ENCODE assay signal across 8 mouse cellular contexts in genomic region chr10:80150226-80151210, GRCm38 (mm10). TPM values are rescaled to one million over a fixed set of nuclear protein-coding genes. Genes with fewer than 3 reads are reported as not detected.
DNase-seq lines count a peak whose midpoint lies in the region; ATAC-seq and TF ChIP-seq lines count a peak whose summit lies in the region.

No protein-coding gene starts in this region.

- no peaks in the 10 kb centered on the region for H3K9me3 ChIP-seq in heart, embryonic 13.5 days
- no peaks in the 10 kb centered on the region for H3K9me3 ChIP-seq in kidney, postnatal 0 days (replicated peaks; ENCODE audit: low read length)

- peak overlapping the region; percentile 100 for H3K9ac ChIP-seq in heart, embryonic 13.5 days
- peak overlapping the region; percentile 98 for H3K9ac ChIP-seq in kidney, postnatal 0 days (ENCODE audit: low read depth, low read length)

- peak overlapping the region; percentile 99 for H3K27ac ChIP-seq in heart, embryonic 13.5 days (replicated peaks)
- H3K27ac ChIP-seq in kidney, postnatal 0 days: peak overlapping the region; percentile 100
- peak overlapping the region; percentile 92 for H3K27ac ChIP-seq in macrophage

- H3K4me1 ChIP-seq in heart, embryonic 13.5 days: peaks cover 66% of the 10 kb centered on the region
- peaks cover 48% of the 10 kb centered on the region for H3K4me1 ChIP-seq in kidney, postnatal 0 days (replicated peaks; ENCODE audit: insufficient read depth, low read length)

- H3K36me3 ChIP-seq in heart, embryonic 13.5 days: peaks cover 72% of the 10 kb centered on the region
- peaks cover 39% of the 10 kb centered on the region for H3K36me3 ChIP-seq in kidney, postnatal 0 days (ENCODE audit: insufficient read depth, low read length)
- peaks cover 24% of the 10 kb centered on the region for H3K36me3 ChIP-seq in macrophage (ENCODE audit: inconsistent target)

- no peak for TF ChIP-seq CTCF in kidney, postnatal 0 days (IDR thresholded peaks at IDR 0.05; ENCODE audit: low read depth)

- H3K4me3 ChIP-seq in heart, embryonic 13.5 days: peak overlapping the region; percentile 95
- peak overlapping the region; percentile 99 for H3K4me3 ChIP-seq in kidney, postnatal 0 days (replicated peaks; ENCODE audit: low read depth, low read length)
- H3K4me3 ChIP-seq in macrophage (ENCODE audit: inconsistent target): peak overlapping the region; percentile 65

- WGBS in heart, embryonic 13.5 days: under 1% methylated on average over 61 of the region's 71 CpGs
- 1% methylated on average over 55 of the region's 71 CpGs for WGBS in kidney, postnatal 0 days
- WGBS in macrophage (ENCODE audit: missing documents): 1% methylated on average over 54 of the region's 71 CpGs

- peak; percentile 7 for ATAC-seq in CD4-positive, CD25-positive, alpha-beta regulatory T cell, adult 4 months
- no peak for ATAC-seq in heart, embryonic 13.5 days (ENCODE audit: extremely low read depth, insufficient number of reproducible peaks, low FRiP score, low TSS enrichment)
- ATAC-seq in kidney, postnatal 0 days (replicated peaks; ENCODE audit: low FRiP score, low read depth): no peak

- peaks cover 71% of the 10 kb centered on the region for H3K79me2 ChIP-seq in macrophage (ENCODE audit: inconsistent target)

- H3K27me3 ChIP-seq in heart, embryonic 13.5 days (replicated peaks): no peaks in the 10 kb centered on the region
- H3K27me3 ChIP-seq in kidney, postnatal 0 days (ENCODE audit: insufficient read depth, low read length): no peaks in the 10 kb centered on the region

- peak overlapping the region; percentile 93 for H3K4me2 ChIP-seq in heart, embryonic 13.5 days
- H3K4me2 ChIP-seq in kidney, postnatal 0 days (ENCODE audit: low read length): peak overlapping the region; percentile 69

- DNase-seq in 3134 (ENCODE audit: extremely low read depth, insufficient read length, low spot score): peak; percentile 61
- DNase-seq in cerebellum, postnatal 14 days: peak; percentile 80 to 82
- DNase-seq in kidney, postnatal 0 days (ENCODE audit: low spot score): peak; percentile 66
- peak; percentile 66 to 86 for DNase-seq in spleen, postnatal 4 days (ENCODE audit: low spot score in 2 of 2)
- DNase-seq in layer of hippocampus, postnatal 36 days: no peak

RNA-seq across cellular contexts. Expression of gene Midn, which starts 2.4 kb away (rescaled TPM):
- polyA plus RNA-seq in CD4-positive, CD25-positive, alpha-beta regulatory T cell, adult 4 months (2017; shearing (Covaris generic)): 1 to 10 TPM; 4.6 to 8.2 TPM
- 15.6 and 15.7 TPM in 2 replicates for polyA plus RNA-seq in heart, embryonic 13.5 days (2015; fragmentation: Nextera tagmentation; extraction: Ambion mirVana)
- 13.7 and 18.6 TPM in 2 replicates for polyA plus RNA-seq in kidney, postnatal 0 days (2015; fragmentation: Nextera tagmentation; extraction: Ambion mirVana)
- total RNA-seq in macrophage (2018; cell fraction: chromatin; rRNA removed): 100 to 1,000 TPM in 2 of 26 experiments, 10 to 100 TPM in 24; 13.9 to 126 (median 56.5) TPM
- total RNA-seq in macrophage (2018; cell fraction: cytosol; rRNA removed): 10 to 100 TPM; 20.5 to 44.1 (median 32.8) TPM
- 100 to 1,000 TPM in 2 of 26 experiments, 10 to 100 TPM in 24; 20.4 to 111 (median 44.0) TPM for total RNA-seq in macrophage (2018; cell fraction: nucleus; rRNA removed)
- 16.3 to 36.3 TPM (median 20.3 TPM) in 3 replicates for polyA plus RNA-seq in macrophage (2018)
- total RNA-seq in layer of hippocampus, postnatal 36 days (2021): 10 to 100 TPM; 58.9 to 62.6 TPM

RNA-seq across cellular contexts. Expression of gene Cbarp, which starts 9.9 kb away (rescaled TPM):
- 1 to 10 TPM; 1.3 to 1.4 TPM for polyA plus RNA-seq in CD4-positive, CD25-positive, alpha-beta regulatory T cell, adult 4 months (2017; shearing (Covaris generic))
- polyA plus RNA-seq in heart, embryonic 13.5 days (2015; fragmentation: Nextera tagmentation; extraction: Ambion mirVana): 1.6 and 2.5 TPM in 2 replicates
- 4.7 and 6.4 TPM in 2 replicates for polyA plus RNA-seq in kidney, postnatal 0 days (2015; fragmentation: Nextera tagmentation; extraction: Ambion mirVana)
- total RNA-seq in macrophage (2018; cell fraction: chromatin; rRNA removed): 10 to 100 TPM in 3 of 26 experiments, 1 to 10 TPM in 22, under 1 TPM in 1; 0.58 to 13.3 (median 5.5) TPM
- 1 to 10 TPM in 22 of 26 experiments, under 1 TPM in 4; 0.79 to 3.8 (median 1.7) TPM for total RNA-seq in macrophage (2018; cell fraction: cytosol; rRNA removed)
- total RNA-seq in macrophage (2018; cell fraction: nucleus; rRNA removed): 10 to 100 TPM in 3 of 26 experiments, 1 to 10 TPM in 23; 2.2 to 12.1 (median 4.5) TPM
- polyA plus RNA-seq in macrophage (2018): 1.9 to 3.0 TPM (median 2.4 TPM) in 3 replicates
- 100 to 1,000 TPM; 336 to 379 TPM for total RNA-seq in layer of hippocampus, postnatal 36 days (2021)

RNA-seq across cellular contexts. Expression of gene Atp5d, which starts 12.1 kb away (rescaled TPM):
- polyA plus RNA-seq in CD4-positive, CD25-positive, alpha-beta regulatory T cell, adult 4 months (2017; shearing (Covaris generic)): 100 to 1,000 TPM; 303 to 370 TPM
- 808 and 893 TPM in 2 replicates for polyA plus RNA-seq in heart, embryonic 13.5 days (2015; fragmentation: Nextera tagmentation; extraction: Ambion mirVana)
- polyA plus RNA-seq in kidney, postnatal 0 days (2015; fragmentation: Nextera tagmentation; extraction: Ambion mirVana): 936 and 986 TPM in 2 replicates
- total RNA-seq in macrophage (2018; cell fraction: chromatin; rRNA removed): 10 to 100 TPM in 16 of 26 experiments, 1 to 10 TPM in 10; 3.8 to 43.6 (median 11.7) TPM
- 100 to 1,000 TPM; 148 to 224 (median 185) TPM for total RNA-seq in macrophage (2018; cell fraction: cytosol; rRNA removed)
- 10 to 100 TPM; 18.0 to 57.5 (median 33.5) TPM for total RNA-seq in macrophage (2018; cell fraction: nucleus; rRNA removed)
- polyA plus RNA-seq in macrophage (2018): 68.4 to 213 TPM (median 169 TPM) in 3 replicates
- total RNA-seq in layer of hippocampus, postnatal 36 days (2021): 100 to 1,000 TPM; 324 to 369 TPM

RNA-seq across cellular contexts. Expression of gene Cirbp, which starts 15.3 kb away (rescaled TPM):
- 100 to 1,000 TPM; 124 to 272 TPM for polyA plus RNA-seq in CD4-positive, CD25-positive, alpha-beta regulatory T cell, adult 4 months (2017; shearing (Covaris generic))
- 87.9 and 96.4 TPM in 2 replicates for polyA plus RNA-seq in heart, embryonic 13.5 days (2015; fragmentation: Nextera tagmentation; extraction: Ambion mirVana)
- 290 and 317 TPM in 2 replicates for polyA plus RNA-seq in kidney, postnatal 0 days (2015; fragmentation: Nextera tagmentation; extraction: Ambion mirVana)
- 100 to 1,000 TPM in 11 of 26 experiments, 10 to 100 TPM in 15; 17.6 to 198 (median 86.7) TPM for total RNA-seq in macrophage (2018; cell fraction: chromatin; rRNA removed)
- total RNA-seq in macrophage (2018; cell fraction: cytosol; rRNA removed): 10 to 100 TPM; 10.1 to 24.5 (median 16.7) TPM
- total RNA-seq in macrophage (2018; cell fraction: nucleus; rRNA removed): 10 to 100 TPM; 11.8 to 97.1 (median 35.2) TPM
- 17.6 to 31.0 TPM (median 19.0 TPM) in 3 replicates for polyA plus RNA-seq in macrophage (2018)
- 10 to 100 TPM; 58.5 to 63.4 TPM for total RNA-seq in layer of hippocampus, postnatal 36 days (2021)

RNA-seq across cellular contexts. Expression of gene 1600002K03Rik, which starts 22.2 kb away (rescaled TPM):
- 10 to 100 TPM; 21.6 to 23.5 TPM for polyA plus RNA-seq in CD4-positive, CD25-positive, alpha-beta regulatory T cell, adult 4 months (2017; shearing (Covaris generic))
- polyA plus RNA-seq in heart, embryonic 13.5 days (2015; fragmentation: Nextera tagmentation; extraction: Ambion mirVana): 10.4 and 13.1 TPM in 2 replicates
- polyA plus RNA-seq in kidney, postnatal 0 days (2015; fragmentation: Nextera tagmentation; extraction: Ambion mirVana): 9.3 and 11.0 TPM in 2 replicates
- 1 to 10 TPM in 18 of 26 experiments, not detected in 8; 1.4 to 4.6 (median 2.1) TPM for total RNA-seq in macrophage (2018; cell fraction: chromatin; rRNA removed)
- 10 to 100 TPM; 11.6 to 18.9 (median 13.6) TPM for total RNA-seq in macrophage (2018; cell fraction: cytosol; rRNA removed)
- total RNA-seq in macrophage (2018; cell fraction: nucleus; rRNA removed): 1 to 10 TPM in 25 of 26 experiments, not detected in 1; 2.4 to 8.5 (median 4.7) TPM
- 4.4 to 19.3 TPM (median 13.3 TPM) in 3 replicates for polyA plus RNA-seq in macrophage (2018)
- total RNA-seq in layer of hippocampus, postnatal 36 days (2021): 1 to 10 TPM; 6.4 to 6.9 TPM

Comparison
In these comparisons a context has a peak if more than half of its experiments do, and no peak if none do; other contexts are left out.
1. DNase-seq: peak in 3134 (single experiment), cerebellum, postnatal 14 days (2 of 2), kidney, postnatal 0 days (single experiment) and spleen, postnatal 4 days (2 of 2); none in layer of hippocampus, postnatal 36 days (0 of 2).
2. Peak in every context shown above with its lines, with median percentiles within 50 percentile points of each other: H3K27ac ChIP-seq and H3K4me3 ChIP-seq.